Mouse (Mus musculus) brain, embryonic 14.5 days (tissue): ENCODE measurements around the gene Inip.

Experiments
- CTCF ChIP-seq: fragments of 200-500 bp; IDR thresholded peaks from 2 replicates; pipeline ENCODE4 v1.5.1; 2012; ENCODE audit warnings: inconsistent platforms, mild to moderate bottlenecking, moderate library complexity, borderline replicate concordance; ENCODE audit not compliant: insufficient read depth, insufficient read length; ENCODE audit errors: extremely low read depth
- POLR2A ChIP-seq: fragments of 200-500 bp; IDR thresholded peaks from 2 replicates; pipeline ENCODE4 v1.6.1; 2012; ENCODE audit warnings: mild to moderate bottlenecking, inconsistent platforms, borderline replicate concordance; ENCODE audit not compliant: poor library complexity, insufficient read depth, insufficient read length, severe bottlenecking; ENCODE audit errors: extremely low read depth

GRCm38 (mm10) chr4:59802792-59803191, 1.4 kb upstream of the Inip start:
- no peak for TF ChIP-seq CTCF
- no peak for TF ChIP-seq POLR2A
